Mouse (Mus musculus): ENCODE data around the gene Anxa6.
"Not testable (repeated sequence)": the region's sequence is repeated elsewhere in the genome, so short reads cannot be mapped to it uniquely, and the experiment has no call there.

Gene Anxa6

GRCm38 (mm10) chr11:54961164-54961850 lies 71.9 kb downstream of the Anxa6 start:
- DNase-seq (ENCODE audit: low spot score), result no peak

GRCm38 (mm10) chr11:54960251-54960650 lies 73.0 kb downstream of the Anxa6 start:
- no peak for DNase-seq (ENCODE audit: low spot score)

- DNase-seq (ENCODE audit: low spot score), result no peak
Observed at GRCm38 (mm10) chr11:54958571-54959073, 74.6 kb downstream of the Anxa6 start.

GRCm38 (mm10) chr11:54957708-54958107 lies 75.5 kb downstream of the Anxa6 start:
- not testable (repeated sequence) for DNase-seq (ENCODE audit: low spot score)

GRCm38 (mm10) chr11:54956912-54957311 lies 76.3 kb downstream of the Anxa6 start:
- no peak for DNase-seq (ENCODE audit: low spot score)

GRCm38 (mm10) chr11:54955735-54956480 lies 77.3 kb downstream of the Anxa6 start:
- peak; percentile 97 for DNase-seq (ENCODE audit: low spot score)

GRCm38 (mm10) chr11:54955400-54955734 lies 77.9 kb downstream of the Anxa6 start:
- DNase-seq (ENCODE audit: low spot score), result not testable (repeated sequence)

GRCm38 (mm10) chr11:54954716-54955115 lies 78.5 kb downstream of the Anxa6 start:
- DNase-seq (ENCODE audit: low spot score), result no peak

GRCm38 (mm10) chr11:54953993-54954446 lies 79.2 kb downstream of the Anxa6 start:
- DNase-seq (ENCODE audit: low spot score), result no peak

GRCm38 (mm10) chr11:54952651-54953050 lies 80.6 kb downstream of the Anxa6 start:
- DNase-seq (ENCODE audit: low spot score), result no peak

GRCm38 (mm10) chr11:54950684-54951083 lies 82.6 kb downstream of the Anxa6 start:
- no peak for DNase-seq (ENCODE audit: low spot score)

- no peak for DNase-seq (ENCODE audit: low spot score)
Observed at GRCm38 (mm10) chr11:54949717-54950116, 83.5 kb downstream of the Anxa6 start.

GRCm38 (mm10) chr11:54944702-54945101 lies 88.5 kb downstream of the Anxa6 start:
- no peak for DNase-seq (ENCODE audit: low spot score)

GRCm38 (mm10) chr11:54940056-54940455 lies 93.2 kb downstream of the Anxa6 start:
- DNase-seq (ENCODE audit: low spot score), result no peak

GRCm38 (mm10) chr11:54939501-54939900 lies 93.7 kb downstream of the Anxa6 start:
- no peak for DNase-seq (ENCODE audit: low spot score)

- DNase-seq (ENCODE audit: low spot score), result no peak
Observed at GRCm38 (mm10) chr11:54936771-54937140, 96.5 kb downstream of the Anxa6 start.

- no peak for DNase-seq (ENCODE audit: low spot score)
Observed at GRCm38 (mm10) chr11:54936035-54936770, 97.0 kb downstream of the Anxa6 start.

- no peak for DNase-seq (ENCODE audit: low spot score)
Observed at GRCm38 (mm10) chr11:54934198-54934597, 99.0 kb downstream of the Anxa6 start.

GRCm38 (mm10) chr11:54932540-54932939 lies 100.7 kb downstream of the Anxa6 start:
- DNase-seq (ENCODE audit: low spot score), result no peak

GRCm38 (mm10) chr11:54931405-54932093 lies 101.7 kb downstream of the Anxa6 start:
- peak; percentile 54 for DNase-seq (ENCODE audit: low spot score)

GRCm38 (mm10) chr11:54930318-54930979 lies 102.8 kb downstream of the Anxa6 start:
- DNase-seq (ENCODE audit: low spot score), result peak; percentile 78

All from retina, embryonic 14.5 days (tissue).